Mouse (Mus musculus) heart, embryonic 14.5 days (tissue): ENCODE results near the gene Tmem102. TPM values are rescaled to one million over a fixed set of nuclear protein-coding genes. Genes with fewer than 3 reads are reported as not detected.
A peak's percentile ranks its signal among the peaks of the same experiment; 100 is the strongest.

Source experiments
- ATAC-seq: fragments of 200-750 bp; cut with Nextera tagmentation; 2 replicates; pipeline ENCODE4 v1.8.0; 2017; ENCODE audit warnings: low read depth, moderate TSS enrichment; ENCODE audit not compliant: insufficient number of reproducible peaks, insufficient read depth, low FRiP score
- H3K27ac ChIP-seq, 2 experiments: fragments of 200-500 bp in 1 of 2; fragments of 300-500 bp in 1 of 2; sonication (generic) in 1 of 2; replicated peaks in 1 of 2; 2 replicates each; pipeline ENCODE4 v1.5.1; 2012 to 2014; ENCODE audit warnings: low read depth in 2 of 2, low read length in 2 of 2, control low read depth in 1 of 2, mild to moderate bottlenecking in 1 of 2, mixed read lengths in 1 of 2; ENCODE audit not compliant: control insufficient read depth in 1 of 2, insufficient read depth in 1 of 2
- H3K27me3 ChIP-seq: fragments of 300-500 bp; sonication (generic); 2 replicates; pipeline ENCODE4 v1.6.1; 2014; ENCODE audit warnings: mild to moderate bottlenecking, low read length, control low read depth; ENCODE audit not compliant: control insufficient read depth, insufficient read depth
- H3K36me3 ChIP-seq: fragments of 300-500 bp; sonication (generic); 2 replicates; pipeline ENCODE4 v1.6.1; 2014; ENCODE audit warnings: mild to moderate bottlenecking, control low read depth, low read length, mixed read lengths; ENCODE audit not compliant: control insufficient read depth, insufficient read depth
- H3K4me1 ChIP-seq, 2 experiments: fragments of 200-500 bp in 1 of 2; fragments of 300-500 bp in 1 of 2; sonication (generic) in 1 of 2; 2 replicates each; pipeline ENCODE4 v1.6.1; 2012 to 2014; ENCODE audit warnings: low read length in 2 of 2, control low read depth in 1 of 2, mixed read lengths in 1 of 2; ENCODE audit not compliant: control insufficient read depth in 2 of 2, insufficient read depth in 2 of 2
- H3K4me2 ChIP-seq: fragments of 300-500 bp; sonication (generic); 2 replicates; pipeline ENCODE4 v1.6.1; 2014; ENCODE audit warnings: mild to moderate bottlenecking, low read length
- H3K4me3 ChIP-seq, 2 experiments: fragments of 200-500 bp in 1 of 2; fragments of 300-500 bp in 1 of 2; sonication (generic) in 1 of 2; 2 replicates each; pipeline ENCODE4 v1.5.1; 2012 to 2014; ENCODE audit warnings: low read length in 2 of 2, mild to moderate bottlenecking in 2 of 2, control low read depth in 1 of 2, low read depth in 1 of 2, moderate library complexity in 1 of 2; ENCODE audit not compliant: control insufficient read depth in 1 of 2, insufficient read depth in 1 of 2
- H3K9ac ChIP-seq: fragments of 300-500 bp; sonication (generic); 2 replicates; pipeline ENCODE4 v1.6.1; 2014; ENCODE audit warnings: mild to moderate bottlenecking, low read length
- H3K9me3 ChIP-seq: fragments of 300-500 bp; sonication (generic); 2 replicates; pipeline ENCODE4 v1.6.1; 2016; ENCODE audit warnings: low read length, control low read depth; ENCODE audit not compliant: control insufficient read depth
- WGBS: fragments of 180-500 bp; shearing (Covaris S2); extraction: QIAGEN DNeasy Blood & Tissue Kit; methylation state at CpG from one replicate; pipeline ENCODE4 v1.1.7; 2014; 5-methylcytosine and 5-hydroxymethylcytosine counted together
- polyA plus RNA-seq: library from polyadenylated mRNA; unstranded; fragments of >200 nt; fragmentation: Nextera tagmentation; extraction: Ambion mirVana; gene quantifications from 2 replicates; pipeline ENCODE4 v1.2.1, GENCODE M21; 2014

Gene Tmem102
- polyA plus RNA-seq: 1.7 and 1.8 TPM in 2 replicates

DNA sequence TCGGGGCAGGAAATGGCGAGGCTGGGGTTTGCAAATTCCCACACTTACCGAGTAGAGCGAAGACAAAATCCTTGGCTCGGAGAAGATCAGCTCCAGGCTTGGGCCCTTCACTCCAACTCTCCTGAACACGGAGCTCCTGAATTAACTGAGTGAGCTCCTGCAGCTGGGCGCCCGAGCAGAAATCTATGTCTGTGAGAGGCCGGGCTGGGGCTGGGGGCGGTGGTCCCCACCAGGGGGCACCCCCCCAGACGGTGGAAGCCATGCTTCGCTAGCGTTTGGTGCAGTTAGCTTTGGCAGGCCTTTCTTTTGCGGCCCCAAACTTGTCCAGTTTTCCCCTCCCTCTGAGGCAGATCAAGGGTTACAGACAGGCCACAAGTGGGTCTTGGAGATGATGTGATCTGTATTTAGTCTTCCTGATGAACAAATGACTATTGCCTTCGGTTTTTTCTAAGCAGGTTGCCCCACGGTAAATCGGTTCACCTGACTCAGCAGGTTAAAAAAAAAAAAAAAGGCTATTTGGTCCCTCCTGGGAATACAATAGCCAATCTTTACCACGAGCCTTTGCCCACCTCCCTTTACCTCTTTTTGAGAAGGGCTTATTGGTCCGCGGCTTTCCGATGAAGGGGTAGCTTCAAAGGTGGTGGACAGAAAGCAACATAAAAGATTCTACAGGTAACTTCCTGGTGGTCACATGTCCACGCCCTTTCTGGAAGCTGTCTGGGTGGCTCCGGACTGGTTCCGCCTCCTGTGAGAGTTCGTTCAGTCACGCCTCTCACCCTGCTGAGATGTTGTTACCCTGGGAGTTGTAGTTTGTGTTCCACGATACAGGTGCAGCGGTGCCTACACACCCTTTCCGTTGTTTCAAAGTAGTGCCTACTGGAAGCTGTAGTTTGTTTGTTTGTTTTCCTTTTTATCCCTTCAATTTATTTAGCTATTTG, at the start of gene Tmem102:
Gene Tmem102, minus strand, starts transcription at position 653 of the 938 bp plus-strand sequence.
- peak within 1 kb of the TSS; percentile 95 for H3K4me2 ChIP-seq
- peak within 1 kb of the TSS; percentile 9 to 46; a peak in 3 of 4 replicates for H3K4me3 ChIP-seq
- H3K9me3 ChIP-seq: peaks cover 5% of the 10 kb centered on the region; the same call in 1 of the 2 replicates
- WGBS: 14% methylated on average over 29 of the region's 29 CpGs
- ATAC-seq: no peak
- H3K9ac ChIP-seq: peak within 1 kb of the TSS; percentile 69
- peaks cover 18% of the 10 kb centered on the region; the same call in 1 of the 2 replicates for H3K27me3 ChIP-seq
- no peak within 1 kb of the TSS for H3K27ac ChIP-seq
- H3K36me3 ChIP-seq: no peaks in the 10 kb centered on the region
- H3K4me1 ChIP-seq: peaks cover 17 to 38% of the 10 kb centered on the region in 2 experiments

DNA sequence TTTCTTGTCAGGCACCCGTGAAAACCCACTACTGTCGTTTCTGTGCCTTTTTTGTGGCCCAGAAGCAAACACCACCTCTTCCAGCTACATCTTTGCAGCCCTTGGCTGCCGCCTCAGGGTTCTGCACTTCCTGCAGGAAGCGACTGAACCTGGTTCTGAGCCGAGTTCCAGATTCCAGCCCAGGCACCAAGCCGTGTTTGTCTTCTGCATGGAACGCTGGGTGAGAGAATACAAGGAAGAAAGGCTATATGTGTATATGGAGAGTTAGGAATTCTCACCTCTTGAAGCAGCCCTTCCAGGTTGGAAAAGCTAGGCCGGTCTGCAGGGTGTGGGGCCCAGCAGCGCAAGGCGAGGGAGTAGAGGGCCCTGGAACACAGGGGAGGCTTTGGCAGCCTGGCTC, 49.3 kb upstream of the Tmem102 start:
- Histone ChIP-seq H3K4me3 (no peak overlapping the region), H3K9ac (no peak overlapping the region), H3K36me3 (peaks cover 22% of the 10 kb centered on the region), H3K4me2 (no peak overlapping the region), H3K4me1 (peaks cover 4 to 6% of the 10 kb centered on the region in 2 experiments; a peak in 2 of 4 replicates), H3K27ac (no peak overlapping the region), H3K27me3 (peaks cover 17% of the 10 kb centered on the region), H3K9me3 (no peaks in the 10 kb centered on the region)
- ATAC-seq: no peak
- WGBS: 74% methylated on average over 10 of the region's 10 CpGs

DNA sequence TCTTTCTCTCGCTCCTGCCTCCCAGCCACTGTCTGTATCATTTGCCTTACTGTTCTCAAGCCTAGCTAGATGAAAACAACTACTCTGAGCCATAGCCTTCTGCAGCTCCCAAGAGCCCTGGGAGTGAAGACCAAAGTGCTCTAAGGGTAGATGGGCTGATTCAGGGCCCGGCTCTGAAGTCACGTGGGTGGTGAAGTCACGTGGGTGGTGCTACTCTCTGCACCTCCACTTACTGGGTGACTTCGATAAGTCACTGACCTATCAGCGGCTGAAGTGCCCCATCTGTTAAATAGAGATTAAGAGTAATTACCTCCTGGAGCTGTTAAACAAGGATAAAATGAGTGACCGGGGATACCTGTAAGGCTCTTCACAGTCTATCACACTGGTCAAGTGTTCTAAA, 48.6 kb upstream of the Tmem102 start:
- Histone ChIP-seq H3K27ac (no peak overlapping the region), H3K4me2 (no peak overlapping the region), H3K27me3 (peaks cover 16% of the 10 kb centered on the region), H3K36me3 (peaks cover 29% of the 10 kb centered on the region), H3K9me3 (no peaks in the 10 kb centered on the region), H3K4me3 (no peak overlapping the region), H3K4me1 (peaks cover 4 to 6% of the 10 kb centered on the region in 2 experiments; a peak in 2 of 4 replicates), H3K9ac (no peak overlapping the region)
- WGBS: 27% methylated on average over 7 of the region's 7 CpGs
- ATAC-seq: 0 out of 2 replicates have a peak, but pooled peaks have one; percentile 9

DNA sequence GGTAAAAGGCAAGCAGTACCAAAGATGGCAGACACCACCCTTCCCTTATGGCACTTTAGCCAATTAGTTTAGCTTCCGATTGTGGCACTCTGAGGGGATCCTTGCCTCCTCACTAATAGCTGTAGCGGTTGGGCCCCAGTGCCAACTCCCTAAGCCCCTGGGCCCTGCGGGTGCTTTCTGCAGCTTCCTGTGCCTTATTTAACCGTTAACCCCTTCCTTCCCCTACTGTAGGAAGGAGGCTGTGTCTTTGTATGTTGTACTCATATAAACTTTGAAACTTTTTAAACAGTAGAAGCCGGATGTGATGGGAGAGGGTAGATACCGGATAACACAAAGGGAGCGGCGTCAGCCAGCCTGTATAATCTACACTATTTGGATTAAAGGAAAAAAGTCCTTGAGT, 45.3 kb upstream of the Tmem102 start:
- Histone ChIP-seq H3K4me2 (no peak overlapping the region), H3K36me3 (peaks cover 42% of the 10 kb centered on the region)
- WGBS: 74% methylated on average over 8 of the region's 8 CpGs

DNA sequence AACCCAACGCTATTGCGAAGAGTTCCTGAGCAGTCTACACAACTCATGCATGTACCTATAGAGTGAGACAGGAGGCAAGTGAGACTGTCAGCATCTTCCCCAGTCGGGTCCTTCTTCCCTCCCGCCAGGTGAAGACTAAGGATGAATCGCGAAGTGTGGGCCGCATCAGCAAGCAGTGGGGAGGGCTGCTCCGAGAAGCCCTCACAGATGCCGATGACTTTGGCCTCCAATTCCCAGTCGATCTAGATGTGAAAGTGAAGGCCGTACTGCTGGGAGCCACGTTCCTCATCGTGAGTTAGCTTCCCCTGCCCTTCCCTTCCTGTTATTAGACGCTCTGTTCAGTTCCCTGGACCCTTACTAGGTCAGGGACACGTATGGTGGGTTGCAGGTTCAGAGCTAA, 44.5 kb upstream of the Tmem102 start:
- no peak for ATAC-seq
- Histone ChIP-seq H3K27ac (0 out of 4 replicates have a peak overlapping the region, but pooled peaks of 1 of the 2 experiments have one; percentile 24), H3K4me2 (no peak overlapping the region), H3K9me3 (no peaks in the 10 kb centered on the region), H3K4me1 (peaks cover 16 to 23% of the 10 kb centered on the region in 2 experiments), H3K9ac (no peak overlapping the region), H3K36me3 (peaks cover 42% of the 10 kb centered on the region), H3K27me3 (no peaks in the 10 kb centered on the region), H3K4me3 (no peak overlapping the region)
- WGBS: 93% methylated on average over 15 of the region's 15 CpGs

More for the DNA sequence above, 45.3 kb upstream of the Tmem102 start:
- Histone ChIP-seq H3K27ac (no peak overlapping the region), H3K4me1 (peaks cover 15 to 18% of the 10 kb centered on the region in 2 experiments), H3K4me3 (no peak overlapping the region), H3K9ac (no peak overlapping the region), H3K9me3 (no peaks in the 10 kb centered on the region), H3K27me3 (no peaks in the 10 kb centered on the region)
- ATAC-seq: no peak

DNA sequence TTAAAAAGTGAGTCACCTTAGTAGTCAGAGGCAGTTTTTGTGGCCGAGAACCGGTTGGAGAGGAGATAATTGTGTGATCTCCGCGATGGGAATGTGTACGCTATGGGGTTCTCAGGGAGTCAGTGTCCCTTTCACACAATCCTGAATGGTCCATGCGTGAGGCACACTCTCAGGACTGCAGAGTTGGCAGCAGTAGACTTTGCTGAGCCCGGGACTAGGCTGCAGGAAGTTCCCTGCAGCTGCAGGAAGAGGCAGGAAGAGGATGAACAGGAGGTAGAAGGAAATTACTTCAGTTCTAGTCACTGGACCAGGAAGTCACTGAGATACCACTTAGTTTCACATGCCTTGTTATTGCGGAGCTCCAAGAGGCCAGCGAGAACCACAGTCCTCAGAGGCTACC, 43.7 kb upstream of the Tmem102 start:
- no peaks in the 10 kb centered on the region for H3K9me3 ChIP-seq
- WGBS: 73% methylated on average over 9 of the region's 9 CpGs
- no peak overlapping the region for H3K4me2 ChIP-seq
- no peak overlapping the region for H3K4me3 ChIP-seq
- ATAC-seq: no peak
- peaks cover 14 to 23% of the 10 kb centered on the region in 2 experiments for H3K4me1 ChIP-seq
- H3K9ac ChIP-seq: no peak overlapping the region
- peaks cover 42% of the 10 kb centered on the region for H3K36me3 ChIP-seq
- no peaks in the 10 kb centered on the region for H3K27me3 ChIP-seq
- H3K27ac ChIP-seq: peak overlapping the region; percentile 12 to 30; a peak in 2 of 4 replicates

DNA sequence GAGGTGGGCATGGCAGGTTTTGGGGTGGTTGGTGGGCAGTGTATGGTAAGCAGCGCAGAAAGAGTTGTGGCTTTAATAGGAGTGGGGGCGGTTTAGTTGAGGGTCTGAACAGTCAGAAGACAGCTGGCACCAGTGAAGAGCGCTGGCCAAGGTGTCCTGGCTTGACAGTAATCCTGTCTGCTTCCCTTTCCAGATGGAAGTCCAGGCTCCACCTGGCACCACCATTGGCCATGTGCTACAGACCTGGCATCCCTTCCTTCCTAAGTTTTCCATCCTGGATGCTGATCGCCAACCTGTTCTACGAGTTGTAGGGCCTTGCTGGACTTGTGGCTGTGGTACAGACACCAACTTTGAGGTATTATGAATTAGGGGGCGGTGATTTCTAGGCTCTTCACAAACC, 42.6 kb upstream of the Tmem102 start:
- Histone ChIP-seq H3K4me1 (peaks cover 14 to 19% of the 10 kb centered on the region in 2 experiments), H3K9ac (no peak overlapping the region), H3K4me3 (peak overlapping the region in 1 of 2 experiments; percentile 84; a peak in 1 of 4 replicates), H3K4me2 (peak overlapping the region; percentile 89), H3K36me3 (peaks cover 42% of the 10 kb centered on the region), H3K27me3 (no peaks in the 10 kb centered on the region), H3K27ac (no peak overlapping the region), H3K9me3 (no peaks in the 10 kb centered on the region)
- 94% methylated on average over 6 of the region's 6 CpGs for WGBS
- ATAC-seq: no peak
